Mouse (Mus musculus): ENCODE results near the gene Ndufs6. TPM values are rescaled to one million over a fixed set of nuclear protein-coding genes. Genes with fewer than 3 reads are reported as not detected.

Ndufs6 gene
- total RNA-seq, 1 experiment from 2014 or later = 66.2 TPM

DNA sequence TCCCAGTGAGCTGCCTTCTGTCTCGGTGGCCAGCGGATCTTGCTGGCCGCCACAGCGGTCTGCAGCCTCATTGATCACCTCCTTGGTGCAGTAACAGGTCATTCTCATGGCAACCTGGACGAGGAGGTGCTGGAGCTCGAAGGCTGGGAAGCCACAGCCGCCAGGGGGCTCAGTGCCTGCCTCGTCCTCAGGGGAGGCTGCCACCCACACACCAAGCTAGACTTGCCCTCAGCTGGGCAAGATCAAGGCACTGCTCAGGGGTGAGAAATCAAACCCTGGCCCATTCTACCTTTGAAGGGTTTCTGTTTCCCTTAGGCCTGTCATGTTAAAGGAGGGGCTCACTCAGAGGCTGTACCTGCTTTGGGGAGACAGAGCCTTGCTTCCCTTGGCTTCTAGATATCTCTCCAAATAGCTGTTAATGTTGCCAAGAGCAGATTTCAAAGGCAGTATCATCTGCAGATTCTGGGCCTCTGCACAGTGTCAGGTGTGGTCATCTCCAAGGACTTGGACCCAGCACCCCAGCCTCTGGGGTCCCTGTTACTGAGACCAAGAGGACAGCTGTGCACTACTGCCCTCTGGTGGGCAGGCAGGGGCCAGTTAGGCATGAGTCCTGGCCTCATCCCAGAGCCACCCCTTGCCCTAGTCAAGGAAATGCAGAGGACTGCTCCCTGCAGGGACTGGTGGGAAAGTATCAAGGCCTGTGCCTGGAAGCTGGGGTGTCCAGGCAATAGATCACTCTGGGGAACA, 18.0 kb downstream of the Ndufs6 start:
- 0 out of 2 replicates have a peak, but pooled peaks have one; percentile 10 for ATAC-seq (replicated peaks; ENCODE audit: insufficient number of reproducible peaks, low FRiP score, low TSS enrichment, poor library complexity, severe bottlenecking)

DNA sequence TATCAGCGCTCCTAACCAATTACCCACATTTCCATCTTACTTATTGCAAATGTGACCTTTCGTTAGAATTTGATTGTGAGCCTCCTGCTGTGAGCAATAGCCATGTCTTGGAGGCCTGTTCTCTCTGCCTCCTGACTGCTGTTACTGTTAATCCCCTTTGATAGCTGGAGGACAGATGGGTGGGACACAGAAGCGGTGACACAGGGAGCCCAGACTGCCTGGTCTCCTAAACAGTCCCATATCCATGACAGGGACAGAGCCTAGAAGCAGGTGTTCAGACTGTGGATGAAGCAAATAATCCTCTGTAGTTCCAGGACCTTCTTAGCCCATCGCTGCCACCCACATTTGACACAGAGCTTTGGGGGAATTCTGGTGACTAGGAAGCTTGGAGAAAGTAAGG, 21.9 kb downstream of the Ndufs6 start:
- ATAC-seq (replicated peaks; ENCODE audit: insufficient number of reproducible peaks, low FRiP score, low TSS enrichment, poor library complexity, severe bottlenecking) = no peak

DNA sequence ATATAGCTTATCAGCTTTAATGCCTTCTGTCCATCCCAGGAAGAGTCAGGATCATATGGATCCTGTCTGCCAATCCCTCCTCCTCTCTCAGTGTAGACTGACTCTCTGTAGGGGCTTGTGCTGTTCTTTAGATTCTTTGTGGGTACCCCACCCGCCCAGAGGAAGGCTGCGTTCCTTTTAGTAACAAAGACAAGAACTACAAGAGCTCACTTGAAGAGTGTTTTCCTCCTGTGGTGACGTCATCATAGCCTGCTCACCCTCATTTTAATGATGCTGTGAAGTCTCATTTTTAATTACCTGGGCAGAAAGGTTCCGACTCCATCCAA, 22.3 kb downstream of the Ndufs6 start:
- no peak for ATAC-seq (replicated peaks; ENCODE audit: insufficient number of reproducible peaks, low FRiP score, low TSS enrichment, poor library complexity, severe bottlenecking)

DNA sequence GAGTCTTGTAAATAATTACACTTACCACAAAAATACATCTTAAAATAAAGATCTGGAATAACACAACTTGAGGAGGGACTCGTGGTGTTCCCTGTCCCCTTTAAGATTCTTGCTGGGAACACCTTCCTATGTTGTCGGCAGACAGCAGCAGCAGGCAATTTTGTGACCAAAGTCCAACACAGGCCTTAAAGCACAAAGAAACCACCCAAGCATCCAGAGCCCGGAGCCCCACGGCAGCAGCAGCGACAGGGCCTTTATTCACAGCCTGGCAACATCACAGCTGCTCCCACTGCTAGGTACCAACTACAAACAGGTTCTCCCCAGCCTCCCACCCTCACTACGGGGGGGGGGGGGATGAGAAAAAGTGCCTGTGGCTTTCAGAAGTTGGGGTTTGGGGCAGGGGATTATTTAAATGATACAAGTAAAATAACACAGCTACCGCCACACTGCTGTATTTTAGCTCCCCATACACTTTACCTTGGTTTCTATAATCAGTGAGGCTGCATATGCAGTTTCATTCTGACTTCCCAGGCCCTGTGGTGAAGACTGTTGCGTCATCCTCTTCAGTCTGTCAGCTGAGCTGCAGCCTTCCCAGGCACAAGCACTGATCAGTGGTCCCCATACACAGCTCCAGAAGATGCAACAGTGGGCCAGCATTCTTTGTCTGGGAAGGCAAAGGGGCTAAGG, 22.8 kb downstream of the Ndufs6 start:
- no peak for ATAC-seq (replicated peaks; ENCODE audit: insufficient number of reproducible peaks, low FRiP score, low TSS enrichment, poor library complexity, severe bottlenecking)

DNA sequence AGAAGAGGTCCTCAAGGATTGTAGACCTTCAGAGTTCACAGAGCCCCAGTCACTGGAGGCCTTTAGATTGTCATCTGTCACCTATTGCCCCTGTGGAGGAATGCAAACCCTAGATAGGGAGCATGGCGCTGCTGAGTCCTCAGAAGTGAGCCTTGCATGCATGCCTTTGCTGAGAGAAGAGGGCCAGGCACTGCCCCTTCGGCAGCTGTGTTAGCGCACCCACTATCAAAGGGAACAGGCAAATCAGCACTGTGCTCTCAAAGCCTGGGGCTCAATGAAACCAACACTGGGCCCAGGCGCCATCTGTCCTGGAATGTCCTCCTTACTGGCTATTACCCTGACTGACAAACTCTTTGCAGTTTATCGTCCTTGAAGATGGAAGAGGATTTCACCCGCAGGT, 23.6 kb downstream of the Ndufs6 start:
- ATAC-seq (replicated peaks; ENCODE audit: insufficient number of reproducible peaks, low FRiP score, low TSS enrichment, poor library complexity, severe bottlenecking) = no peak

DNA sequence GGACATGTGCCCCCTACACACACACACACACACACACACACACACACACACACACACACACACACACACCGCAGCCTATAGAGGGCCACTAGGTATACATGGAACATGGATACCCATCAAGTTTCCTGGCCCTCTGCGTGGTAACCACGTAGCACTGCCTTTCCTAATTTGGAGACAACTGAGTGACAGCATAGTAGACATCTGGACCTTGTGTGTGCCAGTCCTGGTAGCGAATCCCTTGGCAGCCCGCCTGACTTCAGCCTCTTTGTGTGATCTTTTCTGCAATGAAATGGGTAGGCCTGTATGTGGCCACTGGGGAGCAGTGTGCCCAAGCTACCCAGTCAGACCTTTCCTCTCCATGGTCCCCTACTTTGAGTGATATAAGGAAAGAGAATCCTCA, 29.0 kb downstream of the Ndufs6 start:
- ATAC-seq (replicated peaks; ENCODE audit: insufficient number of reproducible peaks, low FRiP score, low TSS enrichment, poor library complexity, severe bottlenecking) = no peak

DNA sequence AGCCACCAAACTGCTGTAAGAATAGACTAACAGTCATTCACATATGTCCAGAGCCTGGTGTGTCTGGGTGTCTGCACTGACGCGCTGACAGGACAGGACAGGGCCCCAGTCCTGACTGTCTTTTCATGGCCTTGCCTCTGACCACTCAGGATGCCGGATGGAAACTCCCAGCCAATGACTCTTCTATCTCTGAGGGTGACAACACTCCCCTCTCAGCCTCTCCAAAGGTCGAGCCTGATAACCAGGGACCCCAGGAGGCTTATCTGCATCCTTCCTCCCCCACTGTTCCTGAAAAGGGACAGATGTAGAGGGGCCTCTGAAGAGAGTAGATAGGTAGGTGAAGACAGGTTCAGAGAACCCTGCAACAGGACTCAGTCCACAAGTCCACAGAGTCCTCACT, 29.6 kb downstream of the Ndufs6 start:
- no peak for ATAC-seq (replicated peaks; ENCODE audit: insufficient number of reproducible peaks, low FRiP score, low TSS enrichment, poor library complexity, severe bottlenecking)

DNA sequence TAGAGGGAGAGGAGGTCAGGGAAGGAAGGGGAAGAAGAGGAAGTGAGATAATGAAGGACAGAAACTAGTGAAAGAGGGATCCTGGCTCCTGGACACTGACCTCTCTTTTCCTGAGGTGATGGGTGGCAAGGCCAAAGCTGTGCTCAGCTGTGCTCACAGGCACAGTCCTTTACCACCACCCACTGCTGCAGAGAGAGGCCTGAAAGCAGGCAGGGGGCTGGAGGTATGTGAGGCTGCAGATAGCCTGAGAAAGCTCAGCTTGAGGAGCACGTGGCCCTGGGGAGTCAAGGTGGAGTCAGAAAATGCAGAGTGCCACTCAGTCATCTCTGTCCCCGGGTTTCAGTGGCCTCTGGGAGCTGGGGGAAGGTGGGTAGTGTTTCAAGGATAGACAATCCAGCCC, 37.2 kb downstream of the Ndufs6 start:
- ATAC-seq (replicated peaks; ENCODE audit: insufficient number of reproducible peaks, low FRiP score, low TSS enrichment, poor library complexity, severe bottlenecking) = no peak

DNA sequence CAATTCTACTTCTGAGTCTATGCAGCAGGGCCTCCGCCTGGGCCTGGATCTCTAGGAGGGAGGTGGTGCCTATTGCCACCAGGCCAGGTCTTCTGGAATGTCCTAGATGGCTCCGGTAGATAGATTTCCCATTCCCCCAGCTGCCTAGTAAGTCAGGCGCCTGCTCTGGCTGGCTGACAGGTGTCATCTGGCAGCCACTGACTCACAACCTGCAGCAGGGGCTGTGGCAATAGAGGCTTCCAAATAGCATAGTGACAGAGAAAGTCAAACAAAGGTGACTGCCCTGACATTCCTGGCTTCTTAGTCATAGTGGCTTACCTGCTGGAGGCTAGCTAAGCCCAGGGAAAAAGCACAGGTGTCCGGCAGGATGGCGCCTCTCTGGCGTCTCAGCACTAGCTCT, 38.1 kb downstream of the Ndufs6 start:
- ATAC-seq (replicated peaks; ENCODE audit: insufficient number of reproducible peaks, low FRiP score, low TSS enrichment, poor library complexity, severe bottlenecking) = no peak

DNA sequence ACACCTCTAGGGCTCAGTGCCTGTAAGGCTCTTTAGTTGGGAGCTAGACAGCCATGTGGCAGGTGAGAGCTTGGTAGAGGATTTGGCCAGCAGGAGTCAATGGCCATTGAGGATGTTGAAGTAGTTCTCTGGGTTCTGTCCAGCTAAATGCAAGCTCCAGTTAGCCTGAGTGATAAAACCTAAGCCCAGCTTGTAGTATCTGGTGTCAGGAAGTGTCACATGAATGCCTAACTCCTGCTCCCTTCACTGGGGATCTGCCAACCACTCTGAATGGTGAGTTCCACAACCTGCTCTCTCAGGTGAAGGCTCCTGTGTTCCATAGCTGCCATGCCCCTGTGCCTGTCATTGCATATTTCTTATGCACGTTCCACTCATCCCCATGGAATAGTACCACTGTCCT, 44.8 kb downstream of the Ndufs6 start:
- ATAC-seq (replicated peaks; ENCODE audit: insufficient number of reproducible peaks, low FRiP score, low TSS enrichment, poor library complexity, severe bottlenecking) = no peak

DNA sequence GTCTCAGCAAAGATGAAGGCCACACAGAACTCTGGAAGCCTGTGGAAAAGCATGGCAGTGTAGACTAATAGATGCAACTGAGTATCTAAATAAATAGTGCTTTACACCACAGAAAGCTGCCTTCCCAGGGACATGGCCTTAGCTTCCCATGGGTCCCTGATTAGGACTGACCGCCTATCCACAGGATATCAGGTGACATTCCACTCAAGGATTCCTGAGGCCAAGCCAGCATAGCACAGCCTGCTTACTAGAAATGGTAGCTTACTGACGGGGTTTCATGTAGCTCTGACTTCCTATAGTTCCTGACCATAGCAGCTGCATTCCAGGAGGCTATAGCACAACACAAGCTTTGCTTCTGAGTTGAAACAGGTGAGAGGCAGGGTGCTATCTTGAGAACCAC, 45.9 kb downstream of the Ndufs6 start:
- ATAC-seq (replicated peaks; ENCODE audit: insufficient number of reproducible peaks, low FRiP score, low TSS enrichment, poor library complexity, severe bottlenecking) = no peak

DNA sequence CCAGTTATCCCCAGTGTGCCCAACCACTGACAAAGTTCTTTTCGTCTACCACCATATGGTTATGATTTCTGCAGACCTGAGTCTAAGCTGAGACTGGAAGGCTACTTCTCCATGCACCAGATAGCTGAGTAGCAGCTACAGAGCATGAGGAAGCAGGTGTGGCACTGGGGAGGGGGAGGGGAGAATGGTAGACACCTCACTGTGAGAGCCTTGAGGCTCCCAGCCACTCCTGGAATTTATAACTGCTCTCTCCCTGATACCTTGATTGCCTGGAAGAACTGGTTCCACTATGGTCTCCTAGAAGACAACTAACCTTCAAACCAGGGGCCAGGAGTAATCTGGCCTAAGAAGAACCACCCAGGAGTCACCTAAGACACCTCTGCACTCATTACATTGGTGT, 49.1 kb downstream of the Ndufs6 start:
- no peak for ATAC-seq (replicated peaks; ENCODE audit: insufficient number of reproducible peaks, low FRiP score, low TSS enrichment, poor library complexity, severe bottlenecking)

DNA sequence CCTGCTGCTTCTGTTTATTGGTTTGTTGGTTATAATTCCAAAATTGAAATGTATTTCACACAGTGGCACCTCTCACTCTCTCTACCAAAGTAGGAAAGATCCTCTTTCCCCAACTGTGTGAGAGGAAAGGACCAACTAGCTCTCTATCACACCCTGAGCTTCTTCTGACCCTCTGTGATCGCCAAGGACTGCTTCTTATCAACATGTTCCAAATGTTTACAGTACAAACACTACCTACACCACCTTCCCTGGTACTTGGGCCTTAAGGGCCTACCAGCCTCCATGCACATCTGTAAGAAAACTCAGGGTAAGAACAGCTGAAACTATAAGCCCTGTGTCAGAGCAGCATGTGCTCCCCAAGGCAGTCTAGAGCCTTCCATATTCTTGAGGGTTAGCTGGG, 50.5 kb downstream of the Ndufs6 start:
- no peak for ATAC-seq (replicated peaks; ENCODE audit: insufficient number of reproducible peaks, low FRiP score, low TSS enrichment, poor library complexity, severe bottlenecking)

DNA sequence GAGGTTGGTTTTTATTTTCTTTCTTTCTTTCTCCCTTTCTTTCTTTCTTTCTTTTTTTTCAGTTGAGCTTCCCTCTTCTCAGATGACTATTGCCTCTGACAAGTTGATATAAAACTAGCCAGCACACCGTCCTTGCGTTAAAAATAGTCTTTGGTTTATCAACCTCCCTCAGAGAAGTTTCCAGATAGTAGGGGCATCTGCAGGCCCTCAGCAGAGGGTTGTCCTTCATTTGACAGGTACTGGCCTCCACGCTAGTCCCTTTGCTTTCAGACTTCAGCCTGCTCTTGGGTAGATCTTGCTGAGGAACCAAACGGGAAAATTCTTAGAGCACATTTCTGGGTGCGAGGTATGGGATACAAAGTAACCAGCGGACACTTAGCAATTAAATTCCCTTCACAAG, 51.0 kb downstream of the Ndufs6 start:
- no peak for ATAC-seq (replicated peaks; ENCODE audit: insufficient number of reproducible peaks, low FRiP score, low TSS enrichment, poor library complexity, severe bottlenecking)

DNA sequence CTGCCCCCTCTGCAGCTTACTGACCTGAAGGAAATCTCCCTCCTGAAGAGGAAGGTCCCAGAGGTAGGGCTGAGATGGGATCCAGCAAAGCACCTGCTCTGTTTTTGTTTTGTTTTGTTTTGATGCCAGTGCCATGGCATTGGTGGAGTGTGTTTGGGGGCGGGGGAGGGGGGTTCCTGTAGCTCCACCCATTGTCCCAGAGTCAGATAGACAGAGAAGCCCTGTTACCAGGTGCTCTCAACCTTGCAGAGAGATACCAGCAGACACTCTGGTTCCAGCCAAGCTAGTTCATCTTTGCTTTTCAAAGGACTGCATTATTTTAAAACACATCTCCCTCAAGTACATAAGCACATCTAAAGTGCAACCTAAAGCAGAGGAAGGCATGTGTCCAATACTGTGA, 54.8 kb downstream of the Ndufs6 start:
- ATAC-seq (replicated peaks; ENCODE audit: insufficient number of reproducible peaks, low FRiP score, low TSS enrichment, poor library complexity, severe bottlenecking) = no peak

DNA sequence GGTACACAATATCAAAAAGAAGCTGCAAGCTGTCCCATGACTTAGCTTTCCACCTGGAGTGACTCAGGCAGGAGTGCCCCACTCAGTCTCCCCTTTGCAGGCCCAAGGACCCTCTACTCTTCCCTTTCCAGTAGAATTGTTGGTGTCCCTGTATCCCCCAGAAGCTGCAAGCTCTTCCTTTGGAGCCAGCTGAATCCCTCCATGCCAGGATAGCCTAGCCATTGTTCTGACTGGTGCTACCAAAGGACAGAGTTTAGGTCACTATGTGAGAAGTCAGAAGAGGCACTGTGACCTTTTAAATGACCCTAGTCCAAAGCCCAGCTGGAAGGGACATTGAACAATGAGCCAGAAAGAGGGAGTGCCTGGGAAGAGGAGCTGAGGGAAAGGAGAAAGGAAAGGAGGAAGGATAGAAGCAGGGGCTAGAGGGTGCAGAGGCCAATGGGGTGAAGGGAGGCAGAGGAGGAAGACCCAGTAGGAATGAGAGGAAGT, 55.5 kb downstream of the Ndufs6 start:
- ATAC-seq (replicated peaks; ENCODE audit: insufficient number of reproducible peaks, low FRiP score, low TSS enrichment, poor library complexity, severe bottlenecking) = no peak

DNA sequence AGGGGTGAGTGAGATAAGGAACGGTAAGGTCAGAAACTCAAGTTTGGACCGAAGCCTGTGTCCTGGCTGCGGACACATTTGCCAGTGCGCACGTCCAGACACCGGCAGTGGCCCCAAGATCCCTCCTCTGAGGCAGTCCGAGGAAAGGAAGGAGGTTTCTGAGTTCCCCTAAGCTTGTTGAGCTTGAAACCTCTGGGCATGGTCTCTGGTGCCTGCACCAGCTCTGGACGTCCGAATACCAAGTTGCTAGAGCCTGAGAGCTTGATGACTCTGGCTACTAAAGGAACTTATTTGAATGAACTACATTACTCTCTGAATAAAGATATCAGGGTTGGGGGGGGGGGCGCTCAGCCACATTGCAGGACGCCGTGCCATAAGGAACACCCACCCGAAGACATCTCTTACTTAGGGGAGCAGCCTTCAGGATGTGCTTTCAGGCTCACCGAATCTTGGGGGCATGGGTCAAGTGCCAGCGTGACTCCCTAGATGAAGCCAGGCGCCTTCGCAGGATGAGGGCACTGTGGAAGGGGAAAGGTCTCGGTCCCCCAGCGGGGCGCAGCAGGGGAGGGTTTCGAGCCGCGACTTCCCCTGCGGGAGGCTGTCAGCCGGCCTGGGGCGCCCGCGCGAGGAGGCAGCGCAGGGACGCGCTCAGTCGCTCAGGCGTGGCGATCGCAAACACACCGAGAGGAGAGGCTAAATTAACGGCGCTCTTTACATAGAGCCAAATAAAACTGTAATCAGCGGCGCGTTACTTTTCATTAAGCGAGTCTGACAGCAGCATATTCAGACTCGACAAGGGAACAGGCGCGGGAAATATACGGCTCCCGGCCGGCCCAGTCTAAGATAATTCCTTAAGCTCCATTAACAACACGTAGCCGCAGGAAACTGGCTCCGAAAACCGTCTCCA, 56.8 kb downstream of the Ndufs6 start:
- ATAC-seq (replicated peaks; ENCODE audit: insufficient number of reproducible peaks, low FRiP score, low TSS enrichment, poor library complexity, severe bottlenecking) = no peak

DNA sequence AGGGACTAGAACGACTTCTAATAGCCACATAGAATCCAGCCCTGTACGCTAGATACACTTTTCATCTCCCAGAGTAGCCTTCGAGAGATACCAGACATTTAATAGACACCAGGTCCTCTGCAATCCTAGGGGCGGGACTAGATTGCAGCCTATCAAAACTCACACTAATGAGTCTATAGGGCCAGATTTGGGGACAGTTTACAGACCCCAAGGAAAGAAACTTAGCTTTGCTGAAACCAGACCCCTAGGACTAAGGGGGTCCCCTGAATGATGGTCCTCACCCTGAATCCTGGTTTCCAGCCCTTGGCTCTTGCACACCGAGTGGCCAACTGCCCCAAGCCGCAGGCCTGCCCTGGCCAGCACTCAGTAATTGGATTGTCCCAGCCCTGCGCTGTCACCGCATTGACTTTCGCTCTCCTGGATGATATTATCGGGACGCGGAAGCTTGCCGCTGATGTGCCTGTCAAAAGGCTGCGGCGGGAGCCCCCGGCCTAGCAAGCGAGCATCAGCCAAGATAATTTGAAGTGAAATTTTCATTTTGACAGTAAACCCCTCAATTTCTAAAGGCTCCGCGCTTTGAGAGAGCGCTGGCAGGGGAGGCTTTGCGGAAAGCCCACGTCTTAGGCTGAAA, 57.8 kb downstream of the Ndufs6 start:
- no peak for ATAC-seq (replicated peaks; ENCODE audit: insufficient number of reproducible peaks, low FRiP score, low TSS enrichment, poor library complexity, severe bottlenecking)

DNA sequence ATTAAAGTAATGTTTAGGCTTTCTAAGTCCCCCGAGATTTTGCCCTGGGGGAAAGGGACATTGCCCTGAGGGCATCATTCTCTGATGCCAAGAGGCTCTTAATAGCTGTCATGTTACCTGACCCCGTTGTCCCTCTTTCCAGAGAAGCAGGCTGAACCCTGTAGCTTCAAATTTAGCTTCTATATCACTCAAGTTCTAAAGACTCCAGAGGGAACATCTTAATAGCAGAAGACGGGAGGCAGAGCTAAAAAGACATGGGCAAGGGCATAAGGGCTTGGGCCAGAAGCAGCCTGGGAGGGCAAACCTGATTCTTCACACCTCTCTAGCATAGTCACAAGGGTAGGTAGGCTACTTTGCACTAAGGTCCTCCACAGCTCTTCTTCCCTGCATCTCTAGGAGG, 58.5 kb downstream of the Ndufs6 start:
- no peak for ATAC-seq (replicated peaks; ENCODE audit: insufficient number of reproducible peaks, low FRiP score, low TSS enrichment, poor library complexity, severe bottlenecking)
